Mouse (Mus musculus): ENCODE measurements around the gene Ctrb1.

Ctrb1 gene

DNA sequence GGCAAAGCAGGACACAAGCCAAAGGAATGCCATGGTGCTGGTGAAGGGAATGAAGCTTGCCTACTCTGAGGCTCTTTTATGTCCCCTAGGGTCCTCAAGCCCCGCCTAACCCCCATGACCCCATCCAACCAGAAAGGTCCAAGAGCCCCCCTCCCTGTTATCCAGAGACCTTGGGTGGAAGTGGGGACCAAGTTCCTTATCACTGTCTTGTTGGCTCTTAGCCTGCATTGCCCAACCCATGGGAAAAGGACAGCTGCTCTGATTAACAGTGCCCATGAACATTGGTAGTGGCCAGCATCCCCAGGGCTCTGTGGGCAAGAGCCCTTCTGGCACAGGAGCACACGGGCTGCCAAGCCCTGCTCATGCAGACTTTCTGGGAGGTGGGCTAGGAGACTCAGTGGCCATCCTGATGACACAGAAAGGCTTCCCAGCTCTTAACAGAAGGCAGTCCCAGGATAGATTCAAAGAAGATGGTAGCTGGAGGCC is at the start of gene Ctrb1:
TSS of gene Ctrb1 (minus strand) at position 51 of the 486 bp plus-strand sequence.
- no peak for DNase-seq (ENCODE audit: low spot score in 2 of 2)

DNA sequence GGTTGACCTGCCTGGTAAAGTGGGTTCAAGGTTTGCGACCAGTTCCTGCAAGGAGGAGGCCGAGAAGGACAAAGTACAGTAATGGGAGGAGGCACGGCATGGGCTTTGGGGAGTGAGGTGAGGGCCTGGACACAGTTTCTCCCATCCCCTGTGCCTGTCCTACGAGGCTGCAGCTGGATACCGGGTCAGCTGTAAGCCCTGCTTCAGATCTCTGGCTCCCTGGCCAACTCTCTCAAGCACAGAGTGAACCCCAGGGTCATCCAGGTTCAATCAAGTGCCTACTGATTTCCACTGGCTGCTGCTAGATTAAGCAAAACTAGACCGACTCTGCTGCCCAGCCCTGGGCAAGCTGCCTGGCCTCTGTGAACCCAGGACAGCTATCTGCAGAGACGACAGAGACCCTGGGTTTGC is 49.5 kb upstream of the Ctrb1 start:
- no peak for DNase-seq (ENCODE audit: low spot score in 2 of 2)

DNA sequence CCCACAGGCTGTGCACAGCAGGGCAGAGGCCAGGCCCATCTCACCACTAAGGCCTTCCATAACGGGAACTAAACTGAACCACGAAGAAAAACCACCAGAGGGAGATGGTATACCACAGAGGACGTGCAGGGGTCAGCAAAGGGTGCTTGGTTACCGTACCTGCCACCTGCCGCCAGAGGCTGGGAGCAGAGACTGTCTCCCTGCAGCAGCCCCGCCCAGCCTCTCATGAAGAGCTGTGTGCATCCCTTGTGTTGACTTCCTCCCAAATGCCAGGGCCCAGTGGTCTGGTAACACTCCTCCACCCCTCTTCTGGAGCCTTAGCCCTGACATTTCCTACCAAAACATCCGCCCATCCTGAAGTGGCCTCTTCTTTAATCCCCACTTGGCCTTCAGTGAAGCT is 48.8 kb upstream of the Ctrb1 start:
- DNase-seq (ENCODE audit: low spot score in 2 of 2): no peak

DNA sequence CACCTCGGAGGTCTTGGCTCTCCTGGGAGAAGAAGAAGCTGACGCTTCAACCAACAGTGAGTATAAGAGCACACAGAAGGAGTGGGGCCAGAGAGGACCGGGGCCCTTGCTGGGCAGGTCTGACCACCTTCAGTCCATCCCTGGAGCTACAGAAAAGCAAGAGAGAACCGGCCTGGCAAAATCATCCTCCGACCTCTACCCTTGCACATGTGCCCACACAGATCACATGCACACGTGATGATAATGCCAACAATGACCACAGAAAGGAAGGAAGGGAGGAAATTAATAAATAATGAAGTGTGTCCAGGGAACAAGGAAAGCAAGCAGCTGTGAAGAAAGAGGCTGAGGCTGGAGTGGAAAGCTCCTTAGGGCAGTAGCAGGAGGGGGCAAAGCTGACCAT is 48.1 kb upstream of the Ctrb1 start:
- DNase-seq (ENCODE audit: low spot score in 2 of 2): no peak

DNA sequence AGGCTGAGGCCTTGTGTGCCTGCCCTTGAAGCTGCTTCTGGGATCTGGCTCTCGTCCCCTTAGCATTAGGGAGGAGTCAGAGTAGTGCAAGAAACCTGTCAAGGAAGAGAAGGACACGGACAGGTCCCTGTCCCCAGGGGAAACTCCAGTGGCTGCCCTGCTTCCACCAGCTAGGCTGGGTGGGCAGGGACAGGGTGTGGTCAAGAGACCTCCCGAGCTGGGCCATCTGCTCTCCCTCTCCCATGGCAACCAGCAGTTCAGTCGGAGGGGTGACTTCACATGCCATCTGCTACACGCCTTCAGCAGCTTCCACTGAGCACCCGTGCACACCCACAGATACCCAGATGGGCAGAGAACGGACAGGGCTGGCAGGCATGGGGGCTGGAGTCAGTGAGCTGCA is 45.5 kb upstream of the Ctrb1 start:
- no peak for DNase-seq (ENCODE audit: low spot score in 2 of 2)

DNA sequence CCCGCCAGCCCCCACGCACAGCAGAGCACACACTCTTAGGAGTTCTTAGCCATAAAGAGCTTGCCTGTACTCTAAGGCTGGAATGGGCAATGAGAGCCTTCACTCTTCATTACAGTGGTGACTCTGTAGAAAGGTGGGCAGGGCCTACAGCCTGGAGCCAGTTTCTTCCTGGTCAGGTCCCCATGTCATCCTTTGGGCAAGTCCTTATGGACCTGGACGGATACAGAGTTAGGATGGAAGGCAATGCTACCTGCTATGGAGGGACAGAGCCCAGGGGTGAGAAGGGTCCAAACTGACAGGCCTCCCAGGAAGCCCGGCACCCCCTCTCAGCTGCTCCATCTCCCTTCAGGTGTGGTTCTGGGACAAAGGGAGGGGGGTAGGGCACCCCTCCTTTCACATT is 45.0 kb upstream of the Ctrb1 start:
- no peak for DNase-seq (ENCODE audit: low spot score in 2 of 2)

DNA sequence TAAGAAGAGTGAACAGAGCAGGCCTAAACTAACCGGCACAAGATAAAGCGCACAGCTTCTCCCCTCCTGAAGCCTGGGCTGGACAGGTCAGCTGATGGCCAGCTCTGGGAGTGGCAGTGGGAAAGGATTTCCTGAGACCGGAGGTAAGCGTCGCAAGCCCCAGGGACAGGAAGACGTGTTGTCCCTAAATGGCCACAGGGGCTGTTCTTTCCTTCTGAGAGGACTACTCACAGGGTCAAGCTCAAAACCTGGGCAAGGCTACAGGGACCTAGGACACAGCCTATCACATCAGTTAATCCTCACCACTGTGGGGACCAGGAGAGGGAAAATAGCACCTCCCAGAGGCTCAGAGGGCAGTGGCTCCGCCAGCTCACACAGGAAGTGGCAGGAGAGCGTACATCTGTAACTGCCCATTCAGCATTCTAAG is 44.5 kb upstream of the Ctrb1 start:
- DNase-seq (ENCODE audit: low spot score in 2 of 2): no peak

DNA sequence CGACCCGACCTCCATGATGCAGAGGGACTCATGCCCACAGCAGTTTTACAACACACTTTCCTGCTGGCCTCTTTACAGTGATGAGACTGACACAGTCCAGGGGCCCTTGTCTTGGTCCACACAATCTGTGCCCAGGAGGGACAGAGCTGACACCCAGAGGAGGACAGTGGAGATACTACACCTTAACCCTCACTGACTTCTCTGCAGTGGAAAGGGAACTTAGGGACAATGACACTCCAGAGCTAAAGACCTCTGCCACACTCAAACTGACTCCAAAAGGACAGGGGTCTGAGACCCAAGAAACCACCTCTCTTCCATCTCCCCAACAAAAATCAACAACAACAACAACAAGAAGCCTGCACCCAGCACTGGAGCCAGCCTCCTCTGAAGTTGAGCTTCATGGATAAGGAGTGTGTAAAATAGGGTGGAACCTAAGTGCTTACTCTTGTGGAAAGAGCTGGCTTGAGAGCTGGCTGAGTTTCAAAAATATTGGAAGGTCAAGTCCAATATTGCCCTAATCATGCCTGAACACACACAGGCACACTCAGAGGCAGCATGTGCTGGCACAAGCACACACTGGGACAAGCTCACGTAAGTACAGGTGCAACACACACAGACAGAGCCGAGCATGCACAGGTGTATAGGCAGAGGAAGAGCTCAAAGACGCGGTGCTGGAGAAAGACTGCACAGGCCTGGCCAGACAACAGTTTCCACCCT is 43.6 kb upstream of the Ctrb1 start:
- no peak for DNase-seq (ENCODE audit: low spot score in 2 of 2)

DNA sequence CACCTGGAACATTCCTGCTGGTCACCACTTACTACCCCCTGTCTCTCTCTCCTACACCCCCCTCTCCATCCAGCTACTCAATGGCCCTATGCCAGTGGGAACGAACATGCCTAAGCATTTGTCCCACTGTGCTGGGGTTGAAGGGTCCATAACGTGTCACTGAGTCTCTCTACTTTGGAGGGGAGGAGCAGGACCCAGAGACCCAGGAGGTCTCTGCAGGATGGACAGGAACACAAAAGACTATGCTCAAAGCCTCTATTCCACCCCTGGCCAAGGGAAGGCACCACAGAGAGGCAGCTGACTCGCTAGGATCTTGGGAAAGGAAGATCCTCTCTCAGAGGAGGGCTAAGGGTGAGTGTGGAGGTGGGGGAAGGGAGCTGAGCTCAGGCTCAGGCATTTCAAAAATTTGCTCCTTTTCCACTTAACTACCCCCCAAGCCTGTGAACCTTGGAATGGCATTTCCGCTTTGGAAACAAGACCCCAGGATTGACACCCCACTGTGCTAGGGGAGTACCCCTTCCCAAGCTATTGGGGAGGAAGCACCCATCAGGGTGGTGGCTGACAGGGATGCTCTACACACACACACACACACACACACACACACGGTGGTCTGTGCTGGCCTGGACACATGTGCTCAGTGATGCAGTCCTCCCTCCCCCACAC is 42.9 kb upstream of the Ctrb1 start:
- no peak for DNase-seq (ENCODE audit: low spot score in 2 of 2)

DNA sequence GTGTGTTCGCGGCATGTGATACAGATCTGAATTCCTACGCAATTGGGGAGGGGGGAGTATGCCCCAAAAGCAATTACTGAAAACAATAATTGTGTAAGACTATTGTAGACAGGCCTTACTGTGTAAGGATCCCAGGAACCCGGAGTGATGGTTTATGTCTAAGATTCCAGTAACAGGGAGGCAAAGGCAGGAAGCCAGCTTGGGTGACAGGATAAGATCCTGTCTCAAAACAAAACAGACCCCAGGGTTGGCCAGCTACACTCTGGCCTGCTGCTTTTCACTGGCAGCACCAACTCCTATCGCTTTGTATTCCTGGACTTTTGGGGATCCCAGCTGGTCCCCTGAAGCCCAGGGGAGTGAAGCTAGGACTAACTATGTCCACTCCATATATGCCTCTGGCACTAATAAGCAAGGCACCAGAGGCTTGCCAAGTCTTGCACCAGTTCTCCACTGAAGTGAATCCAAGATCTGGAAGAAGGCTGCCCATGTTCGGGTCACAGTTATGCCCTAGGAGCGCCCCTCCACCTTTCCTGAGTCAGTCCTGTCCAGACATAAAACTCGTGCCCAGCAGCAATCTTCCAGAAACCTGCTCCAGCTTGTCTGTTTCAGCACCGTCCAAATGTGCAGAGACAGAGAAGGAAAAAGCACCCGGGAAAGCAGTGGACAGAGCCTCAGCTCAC is 41.7 kb upstream of the Ctrb1 start:
- peak in 1 of 2 experiments; percentile 32 for DNase-seq (ENCODE audit: low spot score in 2 of 2)

DNA sequence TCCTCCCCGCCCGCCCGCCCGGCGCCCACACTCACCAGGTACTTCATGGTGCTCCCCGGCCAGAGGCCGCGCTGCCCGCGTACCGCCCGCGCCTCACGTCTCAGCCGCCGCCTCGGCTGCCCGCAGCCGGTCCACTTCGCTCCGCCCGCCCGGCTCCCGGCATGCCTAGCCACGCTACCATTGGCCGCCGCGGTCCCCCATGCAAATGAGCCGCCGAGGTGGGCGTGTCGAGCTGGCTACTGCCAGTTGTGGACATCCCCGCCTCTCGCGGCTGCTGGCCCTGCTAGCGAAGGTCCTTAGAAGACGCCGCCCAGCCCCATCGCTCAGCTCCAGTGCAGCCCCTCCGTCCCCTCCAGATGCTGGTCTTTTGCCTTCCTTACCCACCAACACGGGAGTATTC is 41.2 kb upstream of the Ctrb1 start:
- DNase-seq (ENCODE audit: low spot score in 2 of 2): peak; percentile 86 to 95

DNA sequence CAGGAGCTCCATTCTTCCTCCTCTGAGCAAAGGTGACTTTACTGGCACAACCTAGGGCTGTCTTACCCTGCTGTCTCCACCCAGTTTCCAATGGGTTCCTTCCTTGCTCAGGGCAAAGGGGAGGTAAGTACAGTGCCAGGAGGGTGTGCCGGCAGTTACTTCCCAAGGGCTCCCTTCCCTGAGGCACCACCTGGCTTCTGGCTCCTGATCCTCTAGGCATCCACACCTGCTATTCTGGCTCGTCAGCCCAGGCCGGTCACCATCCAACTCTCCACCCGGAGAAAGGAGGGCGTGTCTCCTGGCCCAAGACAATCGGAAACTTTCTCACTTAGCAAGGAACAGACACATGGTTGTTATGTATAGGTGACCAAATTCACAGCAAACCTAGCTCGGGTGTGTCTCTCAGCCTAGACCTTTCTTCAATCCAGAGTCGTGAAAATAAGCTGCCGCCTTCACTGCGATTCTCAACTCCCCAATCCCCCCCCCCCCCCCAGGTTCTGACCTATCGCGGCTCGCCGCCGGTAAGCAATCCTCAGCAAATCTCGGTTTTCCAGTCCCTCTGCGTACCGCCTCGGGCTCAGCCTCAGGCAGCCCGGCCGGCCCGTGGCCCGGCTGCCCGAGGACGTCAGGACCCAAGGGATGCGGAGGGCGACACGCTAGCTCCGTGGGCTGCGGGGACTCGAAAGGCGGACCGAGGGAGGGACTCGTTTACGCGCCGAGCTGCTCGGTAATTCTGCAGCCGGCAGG is 40.6 kb upstream of the Ctrb1 start:
- no peak for DNase-seq (ENCODE audit: low spot score in 2 of 2)

DNA sequence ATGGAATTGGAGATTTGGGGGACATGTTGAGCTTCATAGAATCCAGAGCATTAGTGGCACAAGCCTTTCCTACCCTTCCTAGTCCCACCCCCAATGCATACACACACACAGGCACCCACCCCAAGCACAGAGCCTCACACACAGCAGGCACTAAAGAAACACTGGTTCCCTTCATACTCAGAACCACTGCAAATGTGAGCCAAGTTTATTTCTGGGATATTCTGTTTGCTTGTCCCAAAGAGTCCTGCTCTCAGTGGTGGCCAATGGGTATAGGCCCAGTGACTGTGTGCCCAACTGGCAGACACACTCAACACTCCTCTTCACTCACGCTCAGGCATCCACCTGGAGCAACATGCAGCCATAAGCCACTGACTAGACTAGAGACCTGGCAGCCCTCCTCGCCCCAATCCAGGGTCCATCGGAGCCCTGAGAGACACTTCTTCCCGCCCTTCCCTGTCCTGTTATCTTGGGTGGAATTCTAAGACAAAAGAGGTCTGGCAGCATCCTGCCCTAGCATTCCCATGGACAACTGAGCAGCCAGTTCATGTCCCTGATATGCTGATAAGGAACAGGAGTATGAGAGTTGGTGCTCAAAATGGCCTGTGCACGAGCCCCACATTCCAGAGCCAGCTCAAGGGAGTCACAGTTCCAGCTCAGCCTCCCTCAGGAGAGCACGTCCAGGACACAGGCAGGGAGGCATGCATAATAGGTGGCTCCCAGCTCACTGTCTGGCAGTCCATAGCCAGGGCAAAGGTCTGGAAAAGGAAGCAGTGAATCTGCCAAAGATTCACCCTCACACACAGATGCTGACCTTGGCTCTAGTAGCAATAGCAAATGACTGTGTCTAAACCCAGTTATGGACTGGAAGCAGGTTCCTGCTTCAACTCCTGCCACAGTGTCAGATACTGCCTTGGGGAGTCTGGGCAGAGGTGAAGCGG is 38.7 kb upstream of the Ctrb1 start:
- DNase-seq (ENCODE audit: low spot score in 2 of 2): no peak

DNA sequence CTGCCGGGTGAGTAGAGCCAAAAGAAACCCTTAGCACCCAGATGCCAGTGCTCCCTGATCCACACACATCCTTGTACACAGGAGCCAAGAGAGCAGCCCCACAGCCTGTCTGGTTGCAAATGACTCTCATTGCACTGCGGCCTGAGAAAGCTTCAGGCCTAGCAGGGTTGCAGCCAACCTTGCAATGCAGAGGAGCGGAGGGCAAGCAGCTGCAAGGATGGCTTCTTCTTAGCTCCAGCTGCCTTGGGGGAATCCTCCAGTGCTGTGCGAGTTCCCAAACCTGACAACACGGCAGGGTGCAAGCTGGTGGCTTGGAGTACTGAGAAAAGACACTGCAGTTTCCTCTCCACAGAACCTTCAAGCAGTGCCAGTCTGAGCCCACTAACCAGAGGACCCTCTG is 37.7 kb upstream of the Ctrb1 start:
- DNase-seq (ENCODE audit: low spot score in 2 of 2): no peak

DNA sequence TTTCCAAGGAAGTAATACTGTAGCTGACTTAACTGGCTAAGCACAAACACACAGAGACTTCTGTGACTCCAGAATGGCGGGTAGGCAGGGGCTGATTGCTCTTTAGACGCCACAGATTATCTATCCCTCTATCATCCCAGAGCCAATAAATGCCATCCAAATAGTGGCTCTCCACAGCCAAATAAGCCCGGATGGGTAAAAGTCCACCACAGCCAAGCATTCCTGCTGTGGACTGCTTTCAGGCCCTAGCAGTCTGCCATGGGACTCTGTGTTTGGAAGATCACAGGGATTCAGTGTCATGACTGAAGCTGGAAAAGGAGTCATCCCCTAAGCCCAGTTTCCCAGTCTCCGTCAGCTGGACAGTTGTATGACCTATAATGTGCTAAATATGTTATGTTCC is 36.7 kb upstream of the Ctrb1 start:
- DNase-seq (ENCODE audit: low spot score in 2 of 2): no peak

DNA sequence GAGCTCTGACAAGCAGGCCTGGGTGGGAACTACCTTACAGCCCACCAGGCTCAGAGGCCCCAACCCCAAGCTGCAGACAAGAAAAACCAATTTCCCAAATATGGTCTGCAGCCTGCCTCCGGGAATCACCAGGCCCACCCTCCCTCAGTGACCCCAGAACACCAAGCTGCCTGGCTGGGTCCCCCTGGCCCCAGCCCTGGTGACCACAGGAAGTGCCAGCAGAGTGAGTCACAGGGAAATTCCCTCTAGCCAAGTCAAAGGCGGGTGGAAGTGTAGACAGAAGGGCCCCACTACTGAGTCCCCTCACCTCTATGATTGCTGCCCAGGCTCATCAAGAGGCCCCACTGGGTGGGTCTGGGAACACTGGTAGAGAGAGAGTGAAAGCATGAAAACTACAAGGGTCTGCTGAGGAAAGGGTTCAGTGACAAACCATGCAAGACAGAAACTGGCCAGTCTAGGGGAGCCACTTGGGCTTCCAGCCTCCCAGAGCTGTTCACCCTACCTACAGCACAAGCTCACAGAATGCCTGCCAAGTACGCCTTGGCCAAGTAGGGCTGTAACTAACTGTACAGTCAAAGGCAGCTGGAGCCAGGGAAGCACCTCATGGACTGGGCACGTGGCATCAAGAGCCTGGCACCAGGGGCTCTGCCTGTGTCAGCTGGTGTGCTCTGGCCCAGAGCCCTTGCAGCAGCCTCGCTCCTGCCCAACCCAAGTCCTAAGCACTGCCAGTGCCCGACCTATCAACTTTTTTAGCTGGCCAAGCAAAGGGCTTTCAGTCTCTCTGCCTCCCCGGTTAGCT is 35.5 kb upstream of the Ctrb1 start:
- DNase-seq (ENCODE audit: low spot score in 2 of 2): no peak

DNA sequence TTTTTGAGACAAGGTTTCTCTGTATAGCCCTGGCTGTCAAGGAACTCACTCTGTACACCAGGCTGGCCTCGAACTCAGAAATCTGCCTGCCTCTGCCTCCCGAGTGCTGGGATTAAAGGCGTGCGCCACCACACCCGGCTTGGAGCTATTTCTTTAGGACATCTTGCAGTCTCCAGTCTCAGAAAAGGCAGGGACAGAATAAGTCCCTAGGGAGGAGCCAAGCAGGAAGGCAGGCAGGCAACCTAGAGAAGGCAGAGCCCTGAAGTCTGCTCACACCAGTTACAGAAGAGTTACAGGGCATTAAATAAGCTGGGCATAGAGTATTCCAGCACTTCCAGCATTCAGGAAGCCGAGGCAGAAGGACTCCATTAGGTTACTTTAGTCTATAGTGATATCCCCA is 34.5 kb upstream of the Ctrb1 start:
- no peak for DNase-seq (ENCODE audit: low spot score in 2 of 2)

DNA sequence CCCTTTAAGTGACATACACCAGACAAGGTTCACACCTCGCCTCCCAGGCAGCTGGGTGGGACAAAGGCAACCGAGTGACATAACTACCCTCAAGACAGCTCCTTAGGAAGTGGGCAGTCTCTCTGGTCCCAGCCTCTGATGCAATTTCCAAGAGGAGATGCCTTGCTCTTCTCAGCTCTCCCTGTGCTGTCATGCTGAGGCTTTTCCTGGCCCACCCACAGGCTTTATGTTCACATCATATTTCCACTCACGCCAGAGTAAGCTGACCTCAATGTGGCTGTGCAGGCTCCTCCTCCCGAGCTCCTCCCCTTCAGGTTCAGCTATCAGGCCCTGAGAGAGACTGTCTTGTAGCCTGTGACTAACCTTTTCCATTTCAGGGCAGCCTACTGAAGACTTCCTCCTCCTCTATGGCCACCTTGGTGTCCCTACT is 29.3 kb upstream of the Ctrb1 start:
- DNase-seq (ENCODE audit: low spot score in 2 of 2): no peak

DNA sequence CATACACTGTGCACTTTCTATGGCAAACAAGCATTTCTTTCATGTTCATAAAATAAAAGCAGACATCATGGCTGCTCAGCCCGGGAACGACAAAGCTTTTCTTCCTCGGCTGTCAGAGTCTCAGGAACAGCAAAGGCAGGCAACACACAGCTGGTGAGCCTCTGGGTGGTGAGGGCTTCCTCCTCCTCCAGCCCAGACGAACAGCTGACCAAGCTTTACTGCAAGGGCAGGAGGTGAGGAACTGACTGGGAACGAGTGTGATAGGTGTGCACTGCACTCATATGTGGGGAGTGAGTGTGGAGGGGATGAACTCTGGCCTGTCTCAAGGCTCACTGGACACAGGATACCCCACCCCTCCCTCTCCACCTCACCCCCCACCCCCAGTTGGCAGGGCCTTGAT is 28.1 kb upstream of the Ctrb1 start:
- no peak for DNase-seq (ENCODE audit: low spot score in 2 of 2)

DNA sequence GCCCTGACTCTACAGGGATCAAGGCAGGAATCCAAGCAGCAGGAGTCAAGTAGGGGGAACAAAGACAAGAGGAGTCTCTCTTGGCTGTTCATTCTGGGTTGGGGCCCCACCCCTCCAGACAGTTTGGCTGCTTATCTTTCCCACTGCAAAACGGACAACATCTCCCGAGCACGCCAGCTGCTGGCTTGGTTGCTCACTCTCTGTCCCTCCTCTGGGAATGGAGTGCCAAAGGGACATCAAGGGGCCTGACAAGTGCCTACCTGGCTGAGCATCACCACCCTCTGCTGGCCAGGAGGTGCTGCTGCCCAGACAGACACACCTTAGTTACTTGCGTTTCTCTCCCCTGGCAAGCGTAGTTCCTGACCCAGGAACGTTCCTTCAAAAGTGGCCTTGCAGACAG is 27.1 kb upstream of the Ctrb1 start:
- no peak for DNase-seq (ENCODE audit: low spot score in 2 of 2)

Data from frontal cortex, postnatal 14 days (tissue).